Mouse (Mus musculus) forebrain, embryonic 13.5 days (tissue): ENCODE measurements around the gene Shh. TPM values are rescaled to one million over a fixed set of nuclear protein-coding genes. Genes with fewer than 3 reads are reported as not detected.
A peak's percentile ranks its signal among the peaks of the same experiment; 100 is the strongest.

Experiments
- ATAC-seq: fragments of 200-750 bp; cut with Nextera tagmentation; 2 replicates; pipeline ENCODE4 v1.8.0; 2017
- H3K27ac ChIP-seq: fragments of 300-500 bp; sonication (generic); 2 replicates; pipeline ENCODE4 v1.5.1; 2015; ENCODE audit warnings: inconsistent platforms, mild to moderate bottlenecking, moderate library complexity
- H3K27me3 ChIP-seq: fragments of 300-500 bp; sonication (generic); 2 replicates; pipeline ENCODE4 v1.6.1; 2015; ENCODE audit warnings: mild to moderate bottlenecking, inconsistent platforms
- H3K36me3 ChIP-seq: fragments of 300-500 bp; sonication (generic); 2 replicates; pipeline ENCODE4 v1.6.1; 2015; ENCODE audit warnings: mild to moderate bottlenecking, inconsistent platforms; ENCODE audit not compliant: poor library complexity, severe bottlenecking
- H3K4me1 ChIP-seq: fragments of 300-500 bp; sonication (generic); 2 replicates; pipeline ENCODE4 v1.6.1; 2015; ENCODE audit warnings: inconsistent platforms
- H3K4me2 ChIP-seq: fragments of 300-500 bp; sonication (generic); 2 replicates; pipeline ENCODE4 v1.6.1; 2015; ENCODE audit warnings: inconsistent platforms, mild to moderate bottlenecking, moderate library complexity
- H3K4me3 ChIP-seq: fragments of 300-500 bp; sonication (generic); 2 replicates; pipeline ENCODE4 v1.5.1; 2015; ENCODE audit warnings: mild to moderate bottlenecking, inconsistent platforms
- H3K9ac ChIP-seq: fragments of 300-500 bp; sonication (generic); 2 replicates; pipeline ENCODE4 v1.6.1; 2015; ENCODE audit warnings: mild to moderate bottlenecking, inconsistent platforms
- H3K9me3 ChIP-seq: fragments of 300-500 bp; sonication (generic); replicated peaks from 2 replicates; pipeline ENCODE4 v1.6.1; 2016; ENCODE audit warnings: inconsistent platforms
- WGBS: fragments of 180-500 bp; shearing (Covaris S2); methylation state at CpG from one replicate; pipeline ENCODE4 v1.1.7; 2015; 5-methylcytosine and 5-hydroxymethylcytosine counted together
- polyA plus RNA-seq: library from polyadenylated mRNA; unstranded; fragments of >200 nt; fragmentation: Nextera tagmentation; extraction: Ambion mirVana; gene quantifications from 2 replicates; pipeline ENCODE4 v1.2.1, GENCODE M21; 2015

Shh gene
- polyA plus RNA-seq, result 0.94 and 1.2 TPM in 2 replicates

DNA sequence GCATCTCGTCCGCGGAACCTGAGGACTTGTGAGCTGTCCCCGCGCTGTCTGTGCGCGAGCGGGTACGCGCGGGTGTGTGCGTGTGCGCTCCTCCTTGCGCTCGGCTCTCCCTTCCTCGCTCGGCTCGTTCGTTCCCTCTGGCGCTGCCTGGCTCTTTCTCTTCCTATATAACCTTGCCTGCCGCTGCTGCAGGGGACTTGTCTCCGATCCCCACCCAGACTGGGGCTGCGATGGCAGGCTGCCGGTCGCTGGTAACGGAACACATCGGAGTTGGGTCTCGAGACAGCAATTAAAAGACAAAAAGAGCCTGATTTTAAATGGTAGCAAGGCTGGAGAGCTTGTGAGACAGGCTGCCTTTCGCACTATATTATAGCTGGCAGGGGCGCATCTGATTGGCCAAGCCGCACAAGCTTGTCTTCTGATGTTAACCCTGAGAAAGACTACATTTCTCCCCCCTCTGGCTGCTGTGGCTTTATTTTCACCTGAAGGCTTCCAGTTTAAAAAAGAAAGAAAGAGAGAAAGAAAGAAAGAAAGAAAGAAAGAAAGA lies at the start of gene Shh:
Shh (minus strand) TSS at position 497 of the 547 bp plus-strand sequence.
- Histone ChIP-seq H3K36me3 (no peaks in the 10 kb centered on the region), H3K27ac (peak within 1 kb of the TSS; percentile 48), H3K27me3 (peaks cover 89% of the 10 kb centered on the region), H3K4me3 (peak within 1 kb of the TSS; percentile 48), H3K9me3 (no peaks in the 10 kb centered on the region), H3K9ac (peak within 1 kb of the TSS; percentile 59), H3K4me2 (peak within 1 kb of the TSS; percentile 74), H3K4me1 (peaks cover 36% of the 10 kb centered on the region)
- under 1% methylated on average over 31 of the region's 31 CpGs for WGBS
- peak; percentile 75 for ATAC-seq

DNA sequence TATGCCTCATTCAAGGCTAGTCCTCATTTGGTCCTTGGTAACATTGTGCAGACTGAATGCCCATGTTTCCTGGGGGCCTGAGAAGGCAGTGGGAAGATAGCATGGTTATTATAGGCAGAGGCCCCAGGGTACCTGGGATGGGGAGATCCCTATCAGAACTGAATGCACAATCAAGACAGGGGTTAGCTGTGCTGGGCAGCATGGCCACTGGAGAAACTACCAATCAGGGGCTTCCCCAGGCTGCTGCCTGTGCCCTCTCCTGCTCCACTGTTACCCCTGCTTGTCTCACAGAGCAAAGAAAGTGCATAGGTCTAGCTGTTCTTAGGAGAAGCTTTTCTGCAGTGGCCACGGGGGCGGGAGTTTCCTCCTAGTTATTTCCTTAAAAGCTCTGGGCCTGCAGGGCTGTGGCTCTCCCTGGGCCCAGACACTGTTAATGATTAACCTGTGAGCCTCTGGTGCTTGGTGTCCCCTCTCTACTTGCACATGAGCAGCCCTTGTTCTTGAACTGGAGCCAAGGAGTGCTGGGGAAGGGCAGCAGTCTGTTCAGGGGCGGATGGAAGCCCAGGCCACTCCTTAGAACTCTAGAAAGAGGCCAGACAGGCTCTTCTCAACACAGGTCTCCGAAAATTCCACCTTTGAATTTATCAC lies 33.9 kb upstream of the Shh start:
- no peaks in the 10 kb centered on the region for H3K36me3 ChIP-seq
- WGBS, result 76% methylated on average over 4 of the region's 4 CpGs
- H3K4me1 ChIP-seq, result no peaks in the 10 kb centered on the region
- H3K9ac ChIP-seq, result no peak overlapping the region
- no peak overlapping the region for H3K4me3 ChIP-seq
- H3K9me3 ChIP-seq, result no peaks in the 10 kb centered on the region
- H3K4me2 ChIP-seq, result no peak overlapping the region
- H3K27ac ChIP-seq, result no peak overlapping the region
- no peaks in the 10 kb centered on the region for H3K27me3 ChIP-seq
- ATAC-seq, result no peak

DNA sequence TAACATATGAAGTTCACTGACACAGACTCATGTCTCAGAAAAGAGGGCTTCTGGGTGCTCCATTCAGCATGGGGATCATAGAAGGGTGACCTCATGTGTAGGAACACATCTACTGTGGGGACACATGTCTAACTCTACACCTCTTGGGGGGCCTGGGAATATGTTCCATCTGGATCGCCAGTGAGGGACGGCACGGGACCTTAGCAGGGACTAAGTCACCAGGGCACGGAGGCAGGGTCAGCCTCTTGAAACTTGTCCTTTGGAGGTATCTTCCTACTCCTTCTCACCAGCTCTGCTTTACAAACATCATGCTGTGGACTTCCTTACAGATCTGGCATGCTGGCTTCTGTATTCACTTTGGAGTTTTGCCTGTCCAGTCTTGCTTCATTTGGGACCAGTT lies 31.8 kb upstream of the Shh start:
- Histone ChIP-seq H3K27me3 (no peaks in the 10 kb centered on the region), H3K9ac (no peak overlapping the region), H3K36me3 (no peaks in the 10 kb centered on the region), H3K4me1 (no peaks in the 10 kb centered on the region), H3K4me2 (no peak overlapping the region), H3K27ac (no peak overlapping the region), H3K9me3 (no peaks in the 10 kb centered on the region), H3K4me3 (no peak overlapping the region)
- ATAC-seq, result no peak
- 96% methylated on average over 4 of the region's 4 CpGs for WGBS

DNA sequence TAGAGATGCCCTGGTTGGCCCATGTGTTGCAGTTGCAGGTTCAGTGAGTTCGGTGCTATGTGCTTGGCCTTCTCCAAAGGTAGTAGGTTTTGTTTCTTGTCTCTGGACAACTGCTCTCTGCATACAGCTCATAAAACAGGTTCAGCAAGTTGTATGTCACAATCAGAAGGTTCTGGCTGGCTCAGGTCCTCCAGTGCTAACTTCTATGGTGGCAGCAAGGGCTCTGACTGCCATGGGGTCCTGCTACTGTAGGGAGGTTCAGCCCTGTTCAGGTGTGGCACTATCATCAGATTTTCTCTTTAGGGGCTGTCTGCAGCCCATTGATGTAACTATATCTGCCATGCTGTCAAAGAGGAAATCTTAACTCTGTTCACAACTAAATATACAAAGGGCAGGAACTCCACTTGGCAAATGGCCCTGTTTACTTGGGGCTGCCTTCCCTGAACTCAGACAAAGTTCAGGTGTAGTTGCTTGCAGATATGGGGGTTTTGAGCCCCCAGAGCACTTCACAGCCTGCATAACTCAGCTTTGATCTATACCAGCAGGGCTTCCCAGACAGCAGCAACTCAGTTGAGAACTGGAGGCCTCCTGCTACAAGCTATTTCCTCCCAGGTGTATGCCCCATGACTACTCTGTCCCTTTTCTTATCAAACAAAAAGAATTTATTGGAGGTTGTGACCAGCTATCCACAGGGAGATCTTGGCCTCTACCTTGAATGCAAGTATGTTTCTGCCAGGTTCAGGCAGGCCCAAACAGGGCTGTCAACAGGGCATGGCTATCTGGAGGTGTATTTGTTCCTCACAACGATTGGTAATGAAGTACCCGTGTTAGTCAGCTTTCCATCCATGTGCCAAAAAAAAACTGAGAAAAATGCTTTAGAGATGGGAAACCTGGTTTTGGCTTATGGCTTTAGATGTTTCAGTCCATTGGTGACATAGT lies 28.9 kb upstream of the Shh start:
- ATAC-seq, result no peak
- H3K36me3 ChIP-seq, result no peaks in the 10 kb centered on the region
- WGBS, result 97% methylated on average over 3 of the region's 3 CpGs

DNA sequence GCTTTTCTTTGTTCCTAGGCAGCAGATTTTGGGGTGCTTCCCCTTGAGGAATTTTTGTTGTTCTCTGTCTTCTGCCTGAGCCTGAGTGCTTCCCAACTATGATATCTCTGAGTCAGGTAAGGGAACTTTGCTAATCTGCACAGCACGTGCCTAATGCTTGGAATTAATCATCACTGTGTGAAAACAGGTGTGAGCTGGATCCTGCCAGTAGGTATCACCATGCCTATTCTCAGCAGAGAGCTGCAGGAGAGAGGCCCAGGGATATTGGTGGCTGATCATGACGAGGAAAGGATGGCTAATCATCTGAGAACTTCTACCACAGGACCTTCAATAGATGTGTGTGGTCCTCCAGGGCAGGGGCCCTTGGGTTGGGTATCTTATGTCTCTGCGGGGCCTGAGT lies 26.5 kb upstream of the Shh start:
- ATAC-seq, result no peak
- no peak overlapping the region for H3K4me3 ChIP-seq
- 83% methylated on average over 3 of the region's 3 CpGs for WGBS
- no peak overlapping the region for H3K9ac ChIP-seq
- H3K27me3 ChIP-seq, result no peaks in the 10 kb centered on the region
- no peaks in the 10 kb centered on the region for H3K36me3 ChIP-seq
- no peak overlapping the region for H3K27ac ChIP-seq
- H3K4me1 ChIP-seq, result no peaks in the 10 kb centered on the region
- no peaks in the 10 kb centered on the region for H3K9me3 ChIP-seq
- H3K4me2 ChIP-seq, result no peak overlapping the region

More for the DNA sequence above, 28.9 kb upstream of the Shh start:
- no peak overlapping the region for H3K9ac ChIP-seq
- H3K4me1 ChIP-seq, result no peaks in the 10 kb centered on the region
- H3K9me3 ChIP-seq, result no peaks in the 10 kb centered on the region
- H3K4me2 ChIP-seq, result no peak overlapping the region
- H3K27me3 ChIP-seq, result no peaks in the 10 kb centered on the region
- H3K27ac ChIP-seq, result no peak overlapping the region
- H3K4me3 ChIP-seq, result no peak overlapping the region

DNA sequence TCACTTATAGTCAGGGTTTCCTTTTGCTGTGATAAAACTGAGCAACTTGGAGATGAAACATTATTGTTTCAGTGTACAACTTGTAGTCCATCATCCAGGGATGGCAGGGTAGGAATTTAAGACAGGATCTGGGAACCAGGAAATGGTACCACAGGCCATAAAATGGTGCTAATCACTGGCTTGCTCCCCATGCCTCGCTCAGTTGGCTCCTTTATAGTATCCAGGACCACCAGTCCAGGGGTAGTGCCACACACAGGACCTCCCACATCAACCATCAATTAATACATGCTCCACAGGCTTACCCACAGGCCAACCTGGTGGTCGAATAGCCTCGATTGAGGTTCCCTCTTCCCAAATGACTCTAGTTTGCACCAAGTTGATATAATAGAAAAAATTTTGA lies 15.9 kb upstream of the Shh start:
- 79% methylated on average over 3 of the region's 3 CpGs for WGBS
- Histone ChIP-seq H3K27me3 (no peaks in the 10 kb centered on the region), H3K4me3 (no peak overlapping the region), H3K36me3 (no peaks in the 10 kb centered on the region), H3K9me3 (no peaks in the 10 kb centered on the region), H3K27ac (no peak overlapping the region), H3K4me1 (no peaks in the 10 kb centered on the region), H3K9ac (no peak overlapping the region), H3K4me2 (no peak overlapping the region)
- ATAC-seq, result no peak

DNA sequence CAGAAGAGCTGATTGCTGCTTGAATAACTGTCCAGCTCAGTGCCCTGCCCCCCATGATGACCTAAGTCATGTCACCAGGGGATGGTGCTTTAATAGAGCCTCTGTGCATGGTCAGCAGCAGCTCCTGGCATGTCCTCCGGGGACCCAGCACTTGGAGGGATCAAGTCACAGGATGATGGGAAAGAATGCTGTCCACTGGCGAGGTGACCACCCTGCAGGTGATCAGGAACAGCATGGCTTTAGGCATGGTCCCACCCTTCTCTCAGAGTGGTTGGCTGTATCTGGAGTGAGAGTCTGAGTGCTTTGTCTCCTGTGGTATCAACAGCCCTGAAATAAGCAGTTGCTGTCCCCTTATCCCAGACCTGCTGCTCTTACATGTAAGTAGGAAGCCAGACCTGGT lies 14.7 kb upstream of the Shh start:
- Histone ChIP-seq H3K27ac (no peak overlapping the region), H3K27me3 (no peaks in the 10 kb centered on the region), H3K9ac (no peak overlapping the region), H3K9me3 (no peaks in the 10 kb centered on the region), H3K4me2 (no peak overlapping the region), H3K4me1 (no peaks in the 10 kb centered on the region), H3K36me3 (no peaks in the 10 kb centered on the region), H3K4me3 (no peak overlapping the region)
- 61% methylated on average over 2 of the region's 2 CpGs for WGBS
- no peak for ATAC-seq

DNA sequence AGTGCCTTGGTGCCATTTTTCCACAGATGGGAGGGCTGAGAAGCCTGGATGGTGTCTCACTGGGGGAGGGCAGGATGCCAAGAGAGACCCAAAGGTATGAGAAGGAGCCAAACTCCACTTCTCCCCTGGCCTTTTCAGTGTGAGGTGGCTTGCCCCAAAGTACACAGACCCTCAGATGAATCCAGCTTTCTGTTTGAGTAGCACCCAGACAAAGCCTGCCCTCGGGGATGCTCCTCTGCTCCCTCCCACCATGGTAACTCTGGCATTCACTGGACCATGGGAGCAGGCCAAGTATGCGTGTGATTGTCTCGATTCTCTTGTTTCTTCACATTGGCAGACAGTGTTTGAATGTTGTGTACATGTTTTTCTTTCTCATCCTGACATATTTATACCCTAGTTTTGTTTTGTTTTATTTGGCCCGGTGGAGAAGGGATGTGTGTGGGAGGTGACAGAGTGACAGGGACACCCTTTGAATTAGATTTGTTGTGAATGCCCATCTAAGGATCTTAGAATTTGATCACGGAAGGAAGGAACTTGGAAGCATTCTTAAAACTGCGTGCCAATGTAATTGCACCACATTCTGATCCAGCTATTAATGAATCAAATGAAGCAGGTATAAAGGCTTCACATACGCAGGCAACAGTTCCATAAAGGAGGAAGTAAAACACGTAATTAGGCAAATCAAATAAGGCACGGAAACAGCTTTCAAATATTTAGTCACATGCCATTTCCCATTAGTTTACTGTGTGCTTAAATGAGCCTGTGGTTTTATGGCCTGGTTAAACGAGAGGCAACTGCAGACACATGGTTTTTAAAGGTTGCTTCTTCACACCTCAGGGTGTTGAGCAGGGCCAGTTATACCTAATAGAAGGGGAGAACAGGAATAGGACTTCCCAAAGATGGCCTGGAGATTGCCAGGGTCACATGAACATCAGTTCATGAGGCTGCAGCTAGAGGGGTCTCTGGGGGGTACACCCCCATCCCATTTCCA lies 9.6 kb upstream of the Shh start:
- H3K4me3 ChIP-seq, result no peak overlapping the region
- H3K9me3 ChIP-seq, result no peaks in the 10 kb centered on the region
- H3K27me3 ChIP-seq, result no peaks in the 10 kb centered on the region
- no peak for ATAC-seq
- no peak overlapping the region for H3K4me2 ChIP-seq
- 45% methylated on average over 10 of the region's 10 CpGs for WGBS
- H3K36me3 ChIP-seq, result no peaks in the 10 kb centered on the region
- no peak overlapping the region for H3K9ac ChIP-seq
- H3K27ac ChIP-seq, result no peak overlapping the region
- no peaks in the 10 kb centered on the region for H3K4me1 ChIP-seq

DNA sequence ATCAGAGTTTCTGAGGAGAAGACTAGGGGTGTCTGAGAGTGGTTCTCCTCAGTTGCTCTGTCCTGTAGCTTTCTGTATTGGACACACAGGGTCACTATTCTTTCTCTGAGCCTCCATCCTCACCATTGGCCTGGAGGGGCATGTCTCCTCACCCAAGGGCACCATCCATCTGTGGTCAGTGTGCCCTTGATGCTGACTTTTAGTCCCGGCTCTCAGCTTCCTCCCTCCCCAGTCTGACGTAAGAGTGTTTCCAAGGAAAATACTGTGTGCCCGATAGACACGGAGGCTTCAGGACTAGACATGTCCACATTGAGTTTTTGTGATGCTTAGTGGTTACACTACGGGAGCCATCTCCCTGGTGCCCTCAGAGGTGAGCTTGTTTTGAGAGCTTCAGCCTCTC lies 6.5 kb upstream of the Shh start:
- WGBS, result 92% methylated on average over 5 of the region's 5 CpGs
- Histone ChIP-seq H3K4me3 (no peak overlapping the region), H3K36me3 (no peaks in the 10 kb centered on the region), H3K4me1 (no peaks in the 10 kb centered on the region), H3K27me3 (peaks cover 21% of the 10 kb centered on the region), H3K4me2 (no peak overlapping the region), H3K9me3 (no peaks in the 10 kb centered on the region), H3K9ac (no peak overlapping the region), H3K27ac (no peak overlapping the region)
- no peak for ATAC-seq

DNA sequence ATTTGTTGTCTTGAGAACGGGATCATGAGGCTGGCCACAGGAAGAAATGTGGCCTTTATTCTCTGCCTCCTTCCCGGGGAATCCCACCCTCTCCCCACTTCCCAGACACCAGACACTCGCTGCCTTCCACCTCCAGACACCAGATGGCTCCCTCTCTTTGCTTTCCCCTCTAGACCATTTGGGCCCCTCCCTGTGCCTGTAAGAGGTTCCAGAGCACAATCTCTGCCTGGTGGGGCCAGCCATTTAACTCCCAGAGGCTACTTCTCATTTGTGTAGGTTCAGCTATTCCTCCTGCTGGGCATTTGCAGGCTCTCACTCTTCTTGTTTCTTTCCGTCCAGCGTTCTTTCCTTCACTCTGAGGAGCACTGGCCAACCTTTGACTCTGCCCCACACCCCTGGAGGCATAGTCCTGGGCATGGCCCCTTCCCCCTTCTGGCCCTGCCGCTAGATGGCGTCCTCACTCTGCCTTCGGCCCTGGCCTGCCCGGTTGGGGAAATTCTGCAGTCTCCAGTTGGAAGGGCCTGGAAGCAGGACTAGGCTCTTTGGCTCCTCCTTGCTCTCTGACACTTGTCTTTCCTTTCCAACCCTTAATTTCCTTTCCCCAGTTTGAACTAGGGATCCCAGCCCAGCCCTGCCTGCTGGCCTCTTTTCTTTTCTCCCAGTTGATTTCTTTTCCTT lies 2.6 kb upstream of the Shh start:
- 5% methylated on average over 9 of the region's 9 CpGs for WGBS
- no peak for ATAC-seq

DNA sequence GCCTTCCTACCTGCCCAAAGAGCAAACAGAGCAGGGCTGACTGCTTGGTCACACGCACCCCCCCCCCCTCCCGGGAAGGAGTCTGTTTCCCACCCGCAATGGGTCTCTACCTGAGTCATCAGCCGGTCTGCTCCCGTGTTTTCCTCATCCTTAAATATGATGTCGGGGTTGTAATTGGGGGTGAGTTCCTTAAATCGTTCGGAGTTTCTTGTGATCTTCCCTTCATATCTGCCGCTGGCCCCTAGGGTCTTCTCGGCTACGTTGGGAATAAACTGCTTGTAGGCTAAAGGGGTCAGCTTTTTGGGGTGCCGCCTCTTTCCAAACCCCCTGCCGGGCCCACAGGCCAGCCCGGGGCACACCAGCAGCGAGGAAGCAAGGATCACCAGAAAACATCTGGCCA lies 705 bp downstream of the Shh start:
- under 1% methylated on average over 15 of the region's 15 CpGs for WGBS
- Histone ChIP-seq H3K4me1 (peaks cover 36% of the 10 kb centered on the region), H3K27me3 (peaks cover 93% of the 10 kb centered on the region), H3K36me3 (no peaks in the 10 kb centered on the region), H3K27ac (peak overlapping the region; percentile 48), H3K4me3 (peak overlapping the region; percentile 48), H3K4me2 (peak overlapping the region; percentile 74), H3K9me3 (no peaks in the 10 kb centered on the region), H3K9ac (peak overlapping the region; percentile 59)
- ATAC-seq, result no peak

More for the DNA sequence above, 2.6 kb upstream of the Shh start:
- Histone ChIP-seq H3K36me3 (no peaks in the 10 kb centered on the region), H3K4me1 (peaks cover 15% of the 10 kb centered on the region), H3K27ac (no peak overlapping the region), H3K4me3 (no peak overlapping the region), H3K9ac (no peak overlapping the region), H3K9me3 (no peaks in the 10 kb centered on the region), H3K4me2 (no peak overlapping the region), H3K27me3 (peaks cover 60% of the 10 kb centered on the region)
